Mouse (Mus musculus): Measurements from ENCODE around the gene Meis1.

Meis1 gene

DNA sequence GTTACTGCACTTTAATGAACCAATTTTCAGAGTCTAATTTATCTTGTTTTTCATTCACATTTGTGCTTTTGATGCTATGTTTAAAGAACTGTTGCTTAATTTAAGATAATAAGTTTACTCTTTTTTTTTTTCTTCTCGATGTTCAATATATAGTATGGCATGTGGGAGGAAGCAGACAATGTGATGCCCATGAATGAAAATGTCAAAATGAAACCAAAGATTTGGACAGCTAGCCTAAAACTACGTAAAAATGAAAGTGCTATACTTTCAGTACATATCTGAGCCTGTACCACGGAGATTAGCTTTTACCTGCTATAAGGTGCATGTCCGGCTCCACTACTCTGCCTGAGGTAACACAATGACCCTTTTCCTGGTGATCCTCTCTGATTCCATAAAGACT, 172.3 kb downstream of the Meis1 start:
- in situ Hi-C loops (cut with MseI, MboI): no loop called here

DNA sequence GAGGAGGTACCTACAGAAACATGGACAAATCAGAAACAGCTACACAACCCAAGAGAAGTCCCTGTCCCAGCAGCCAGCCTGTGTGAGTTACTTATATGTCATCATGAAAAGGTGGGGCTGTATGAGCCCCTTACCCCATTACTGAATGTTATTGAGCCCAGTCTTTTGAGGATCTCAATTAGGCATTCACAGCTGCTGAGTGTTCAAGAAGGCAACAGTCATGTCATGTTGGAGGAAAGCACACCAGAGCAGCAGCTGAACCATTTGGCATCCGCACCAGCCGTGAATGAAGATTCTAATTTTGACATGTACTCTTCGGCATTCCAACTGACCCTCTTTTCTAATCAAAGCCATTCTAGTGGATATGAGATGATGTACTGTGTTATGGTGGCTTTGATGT, 172.9 kb downstream of the Meis1 start:
- in situ Hi-C loops (cut with MseI, MboI): no loop called here

DNA sequence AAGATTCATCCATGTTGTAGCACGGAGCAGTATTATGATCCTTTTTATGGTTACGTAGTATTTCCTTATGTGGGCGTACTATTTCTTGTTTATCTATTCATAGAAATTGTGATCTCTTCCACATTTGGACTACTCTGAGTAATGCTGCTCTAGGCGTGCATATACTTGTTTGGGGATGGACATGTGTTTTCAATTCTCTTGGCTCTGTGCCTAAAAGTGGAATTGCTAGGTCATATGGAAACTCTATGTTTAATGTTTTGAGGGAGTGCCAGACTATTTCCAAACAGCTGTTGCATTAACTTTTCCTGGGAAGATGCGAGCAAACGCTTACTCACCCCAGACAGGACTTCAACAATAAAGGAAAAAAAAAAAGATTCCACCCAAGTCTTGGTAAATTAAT, 173.3 kb downstream of the Meis1 start:
- in situ Hi-C loops (cut with MseI, MboI): no loop called here

DNA sequence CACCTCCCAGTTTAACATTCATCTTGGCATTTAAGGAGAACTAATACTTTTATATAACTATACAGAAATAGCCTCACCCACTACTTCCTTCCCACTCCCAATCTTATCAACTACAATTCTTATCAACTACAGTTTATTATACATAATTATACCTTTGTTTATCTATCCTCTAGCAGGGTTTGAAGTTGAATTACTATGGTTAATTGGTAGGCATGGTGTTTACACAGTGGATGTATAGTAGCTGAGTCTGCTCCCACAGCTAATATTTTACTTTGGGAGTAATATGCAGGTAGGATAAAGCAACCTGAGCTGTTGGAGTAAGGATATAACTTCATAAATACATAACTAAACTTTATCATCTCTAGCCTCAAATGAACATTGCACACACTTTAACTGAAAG, 188.7 kb downstream of the Meis1 start:
- in situ Hi-C loops (cut with MseI, MboI): no loop called here
